Mouse (Mus musculus): ENCODE measurements around the gene Slc2a13. TPM values are rescaled to one million over a fixed set of nuclear protein-coding genes. Genes with fewer than 3 reads are reported as not detected.

Gene Slc2a13
- polyA plus RNA-seq, 1 experiment from 2014 or later, result 1.9 TPM

- H3K27me3 ChIP-seq (ENCODE audit: control insufficient read depth, insufficient read depth, low read length), result no peaks in the 10 kb centered on the region
- H3K9ac ChIP-seq (ENCODE audit: low read length), result no peak overlapping the region
- no peak overlapping the region for H3K4me2 ChIP-seq (ENCODE audit: low read depth)
- no peaks in the 10 kb centered on the region for H3K9me3 ChIP-seq (ENCODE audit: control insufficient read depth, low read length)
- 87% methylated on average over 11 of the region's 11 CpGs for WGBS
- no peaks in the 10 kb centered on the region for H3K4me1 ChIP-seq (ENCODE audit: control insufficient read depth, insufficient read depth, low read length)
- H3K27ac ChIP-seq (ENCODE audit: low read depth, low read length), result no peak overlapping the region
- H3K36me3 ChIP-seq (ENCODE audit: control insufficient read depth, insufficient read depth, low read length), result no peaks in the 10 kb centered on the region
- H3K4me3 ChIP-seq (ENCODE audit: low read depth, low read length), result no peak overlapping the region
- ATAC-seq (ENCODE audit: insufficient read depth, low FRiP score, low TSS enrichment) (no peak), DNase-seq (ENCODE audit: low spot score) (no peak)
These were observed 273.7 kb downstream of the Slc2a13 start for GRCm38 (mm10) chr15:91299319-91299835.

- 94% methylated on average over 3 of the region's 3 CpGs for WGBS
- no peaks in the 10 kb centered on the region for H3K36me3 ChIP-seq (ENCODE audit: control insufficient read depth, insufficient read depth, low read length)
- no peak overlapping the region for H3K4me3 ChIP-seq (ENCODE audit: low read depth, low read length)
- no peaks in the 10 kb centered on the region for H3K9me3 ChIP-seq (ENCODE audit: control insufficient read depth, low read length)
- H3K4me1 ChIP-seq (ENCODE audit: control insufficient read depth, insufficient read depth, low read length), result no peaks in the 10 kb centered on the region
- H3K4me2 ChIP-seq (ENCODE audit: low read depth), result no peak overlapping the region
- no peak overlapping the region for H3K9ac ChIP-seq (ENCODE audit: low read length)
- no peak overlapping the region for H3K27ac ChIP-seq (ENCODE audit: low read depth, low read length)
- DNase-seq (ENCODE audit: low spot score) (no peak), ATAC-seq (ENCODE audit: insufficient read depth, low FRiP score, low TSS enrichment) (no peak)
- H3K27me3 ChIP-seq (ENCODE audit: control insufficient read depth, insufficient read depth, low read length), result no peaks in the 10 kb centered on the region
These were observed 289.6 kb downstream of the Slc2a13 start for GRCm38 (mm10) chr15:91283418-91283817.

DNA sequence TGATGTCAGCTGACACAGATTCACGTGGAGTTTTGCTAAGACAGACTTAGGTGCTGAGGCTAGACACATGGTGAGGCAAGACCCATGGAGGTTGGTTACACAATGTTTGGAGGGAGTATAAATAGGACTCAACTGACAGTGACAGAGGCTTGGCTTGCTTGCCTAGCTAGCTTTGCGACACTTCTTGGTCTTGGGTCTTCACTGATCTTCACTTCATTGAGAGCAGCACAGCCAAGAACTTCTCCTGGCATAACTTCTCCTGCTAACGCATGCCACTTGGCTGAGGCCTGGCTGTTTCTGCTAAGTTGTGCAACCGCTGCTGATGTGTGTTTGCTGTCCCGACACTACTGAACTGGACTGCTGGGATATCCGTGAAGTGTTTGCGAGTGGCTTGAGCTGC is 290.2 kb downstream of the Slc2a13 start:
- H3K4me2 ChIP-seq (ENCODE audit: low read depth), result no peak overlapping the region
- H3K27ac ChIP-seq (ENCODE audit: low read depth, low read length), result no peak overlapping the region
- no peaks in the 10 kb centered on the region for H3K36me3 ChIP-seq (ENCODE audit: control insufficient read depth, insufficient read depth, low read length)
- no peak for DNase-seq (ENCODE audit: low spot score)
- H3K4me1 ChIP-seq (ENCODE audit: control insufficient read depth, insufficient read depth, low read length), result no peaks in the 10 kb centered on the region
- no peaks in the 10 kb centered on the region for H3K27me3 ChIP-seq (ENCODE audit: control insufficient read depth, insufficient read depth, low read length)
- no peak overlapping the region for H3K4me3 ChIP-seq (ENCODE audit: low read depth, low read length)
- 94% methylated on average over 7 of the region's 7 CpGs for WGBS
- no peak overlapping the region for H3K9ac ChIP-seq (ENCODE audit: low read length)
- ATAC-seq (ENCODE audit: insufficient read depth, low FRiP score, low TSS enrichment), result no peak
- H3K9me3 ChIP-seq (ENCODE audit: control insufficient read depth, low read length), result no peaks in the 10 kb centered on the region

DNA sequence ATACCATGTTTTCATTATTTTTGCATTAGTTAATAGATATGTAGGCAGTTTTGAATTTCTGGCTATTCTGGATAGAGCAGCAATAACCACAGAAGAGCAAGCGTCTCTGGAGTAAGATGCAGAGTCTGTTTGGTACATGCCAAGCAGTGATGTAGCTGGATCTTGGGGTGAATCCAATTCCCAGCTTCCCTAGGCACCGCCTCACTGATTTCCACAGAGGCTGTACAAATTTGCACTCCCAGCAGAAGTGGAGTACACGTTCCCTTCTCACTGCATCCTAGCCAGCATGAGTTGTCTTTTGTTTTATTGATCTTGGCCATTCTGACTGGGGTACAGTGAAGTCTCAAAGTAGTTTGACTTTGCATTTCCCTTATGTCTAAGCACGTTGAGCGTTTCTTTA is 291.5 kb downstream of the Slc2a13 start:
- ATAC-seq (ENCODE audit: insufficient read depth, low FRiP score, low TSS enrichment) (no peak), DNase-seq (ENCODE audit: low spot score) (no peak)
- H3K9ac ChIP-seq (ENCODE audit: low read length), result no peak overlapping the region
- no peaks in the 10 kb centered on the region for H3K27me3 ChIP-seq (ENCODE audit: control insufficient read depth, insufficient read depth, low read length)
- no peak overlapping the region for H3K27ac ChIP-seq (ENCODE audit: low read depth, low read length)
- H3K4me3 ChIP-seq (ENCODE audit: low read depth, low read length), result no peak overlapping the region
- no peaks in the 10 kb centered on the region for H3K9me3 ChIP-seq (ENCODE audit: control insufficient read depth, low read length)
- no peaks in the 10 kb centered on the region for H3K4me1 ChIP-seq (ENCODE audit: control insufficient read depth, insufficient read depth, low read length)
- no peaks in the 10 kb centered on the region for H3K36me3 ChIP-seq (ENCODE audit: control insufficient read depth, insufficient read depth, low read length)
- no peak overlapping the region for H3K4me2 ChIP-seq (ENCODE audit: low read depth)
- 90% methylated on average over 5 of the region's 5 CpGs for WGBS

DNA sequence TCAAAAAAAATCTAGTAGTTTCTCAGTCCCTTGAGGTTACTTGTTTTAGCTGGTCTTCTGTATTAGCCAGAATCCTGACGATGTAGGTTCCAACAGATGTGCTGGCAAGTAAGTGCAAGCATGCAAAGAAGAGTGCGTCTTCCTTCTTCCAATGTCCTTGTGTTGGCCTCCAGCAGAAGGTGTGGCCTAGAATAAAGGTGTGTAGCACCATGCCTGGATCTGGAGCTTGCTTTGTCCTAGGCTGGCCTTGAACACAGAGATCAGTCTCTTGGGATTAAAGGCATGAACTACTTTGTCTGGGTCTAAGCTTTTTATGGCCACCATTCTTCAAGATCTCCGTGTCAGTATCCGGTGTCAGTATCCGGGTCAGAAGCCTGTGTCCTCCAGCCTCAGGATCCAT is 293.5 kb downstream of the Slc2a13 start:
- DNase-seq (ENCODE audit: low spot score), result no peak

DNA sequence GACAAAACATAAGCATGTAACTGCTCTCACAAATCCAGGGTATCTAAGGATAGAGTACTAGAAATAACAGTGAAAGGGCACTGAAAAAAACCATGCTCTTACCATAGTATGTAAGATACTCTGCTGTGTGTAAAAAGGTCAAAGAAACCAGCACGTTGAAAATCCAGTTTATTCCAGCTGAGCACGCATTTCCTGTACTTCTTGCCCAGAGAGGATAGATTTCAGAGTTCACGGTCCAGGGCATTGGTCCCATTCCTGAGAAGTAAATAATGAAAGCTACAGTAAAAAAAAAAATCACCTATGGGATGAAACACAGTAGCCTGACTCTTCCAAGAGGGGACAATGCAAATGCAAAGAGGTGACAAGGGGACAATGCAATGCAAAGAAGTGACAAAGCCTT is 297.1 kb downstream of the Slc2a13 start:
- Histone ChIP-seq H3K4me2 (ENCODE audit: low read depth) (no peak overlapping the region), H3K36me3 (ENCODE audit: control insufficient read depth, insufficient read depth, low read length) (no peaks in the 10 kb centered on the region), H3K27me3 (ENCODE audit: control insufficient read depth, insufficient read depth, low read length) (no peaks in the 10 kb centered on the region), H3K9ac (ENCODE audit: low read length) (no peak overlapping the region), H3K9me3 (ENCODE audit: control insufficient read depth, low read length) (no peaks in the 10 kb centered on the region), H3K4me3 (ENCODE audit: low read depth, low read length) (no peak overlapping the region), H3K4me1 (ENCODE audit: control insufficient read depth, insufficient read depth, low read length) (no peaks in the 10 kb centered on the region), H3K27ac (ENCODE audit: low read depth, low read length) (no peak overlapping the region)
- 79% methylated on average over 3 of the region's 3 CpGs for WGBS
- DNase-seq (ENCODE audit: low spot score) (no peak), ATAC-seq (ENCODE audit: insufficient read depth, low FRiP score, low TSS enrichment) (no peak)

More for the DNA sequence above, 293.5 kb downstream of the Slc2a13 start:
- no peak overlapping the region for H3K27ac ChIP-seq (ENCODE audit: low read depth, low read length)
- H3K27me3 ChIP-seq (ENCODE audit: control insufficient read depth, insufficient read depth, low read length), result no peaks in the 10 kb centered on the region
- no peak overlapping the region for H3K9ac ChIP-seq (ENCODE audit: low read length)
- no peak overlapping the region for H3K4me2 ChIP-seq (ENCODE audit: low read depth)
- no peak for ATAC-seq (ENCODE audit: insufficient read depth, low FRiP score, low TSS enrichment)
- no peaks in the 10 kb centered on the region for H3K4me1 ChIP-seq (ENCODE audit: control insufficient read depth, insufficient read depth, low read length)
- no peaks in the 10 kb centered on the region for H3K36me3 ChIP-seq (ENCODE audit: control insufficient read depth, insufficient read depth, low read length)
- no peaks in the 10 kb centered on the region for H3K9me3 ChIP-seq (ENCODE audit: control insufficient read depth, low read length)
- WGBS, result 93% methylated on average over 5 of the region's 5 CpGs
- H3K4me3 ChIP-seq (ENCODE audit: low read depth, low read length), result no peak overlapping the region

- no peaks in the 10 kb centered on the region for H3K27me3 ChIP-seq (ENCODE audit: control insufficient read depth, insufficient read depth, low read length)
- ATAC-seq (ENCODE audit: insufficient read depth, low FRiP score, low TSS enrichment), result no peak
- H3K4me3 ChIP-seq (ENCODE audit: low read depth, low read length), result no peak overlapping the region
- no peak for DNase-seq (ENCODE audit: low spot score)
- H3K27ac ChIP-seq (ENCODE audit: low read depth, low read length), result no peak overlapping the region
- H3K4me1 ChIP-seq (ENCODE audit: control insufficient read depth, insufficient read depth, low read length), result no peaks in the 10 kb centered on the region
- no peak overlapping the region for H3K9ac ChIP-seq (ENCODE audit: low read length)
- no peaks in the 10 kb centered on the region for H3K36me3 ChIP-seq (ENCODE audit: control insufficient read depth, insufficient read depth, low read length)
- 87% methylated on average over 4 of the region's 4 CpGs for WGBS
- no peak overlapping the region for H3K4me2 ChIP-seq (ENCODE audit: low read depth)
- H3K9me3 ChIP-seq (ENCODE audit: control insufficient read depth, low read length), result no peaks in the 10 kb centered on the region
These were observed 304.5 kb downstream of the Slc2a13 start for GRCm38 (mm10) chr15:91268532-91268931.

DNA sequence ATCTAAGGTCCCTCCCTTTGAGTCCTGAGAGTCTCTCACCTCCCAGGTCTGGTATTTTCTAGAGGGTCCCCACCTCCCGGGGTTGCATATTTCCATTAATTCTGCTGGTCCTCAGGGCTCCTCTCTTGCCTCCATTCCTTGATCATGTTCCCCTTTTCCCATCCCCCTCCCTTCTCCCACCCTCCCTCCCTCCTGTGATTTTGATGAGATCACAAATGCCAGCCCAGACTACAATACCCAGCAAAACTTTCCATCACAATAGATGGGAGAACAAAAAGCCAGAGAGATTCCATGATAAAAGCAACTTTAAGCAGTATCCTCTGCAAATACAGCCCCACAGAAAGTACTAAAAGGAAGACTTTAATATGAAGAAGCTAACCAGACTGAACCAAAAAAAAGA is 309.1 kb downstream of the Slc2a13 start:
- 92% methylated on average over 1 of the region's 1 CpGs for WGBS
- no peaks in the 10 kb centered on the region for H3K4me1 ChIP-seq (ENCODE audit: control insufficient read depth, insufficient read depth, low read length)
- ATAC-seq (ENCODE audit: insufficient read depth, low FRiP score, low TSS enrichment) (no peak), DNase-seq (ENCODE audit: low spot score) (no peak)
- H3K4me2 ChIP-seq (ENCODE audit: low read depth), result no peak overlapping the region
- H3K27me3 ChIP-seq (ENCODE audit: control insufficient read depth, insufficient read depth, low read length), result no peaks in the 10 kb centered on the region
- H3K9ac ChIP-seq (ENCODE audit: low read length), result no peak overlapping the region
- no peaks in the 10 kb centered on the region for H3K36me3 ChIP-seq (ENCODE audit: control insufficient read depth, insufficient read depth, low read length)
- no peaks in the 10 kb centered on the region for H3K9me3 ChIP-seq (ENCODE audit: control insufficient read depth, low read length)
- no peak overlapping the region for H3K4me3 ChIP-seq (ENCODE audit: low read depth, low read length)
- no peak overlapping the region for H3K27ac ChIP-seq (ENCODE audit: low read depth, low read length)

DNA sequence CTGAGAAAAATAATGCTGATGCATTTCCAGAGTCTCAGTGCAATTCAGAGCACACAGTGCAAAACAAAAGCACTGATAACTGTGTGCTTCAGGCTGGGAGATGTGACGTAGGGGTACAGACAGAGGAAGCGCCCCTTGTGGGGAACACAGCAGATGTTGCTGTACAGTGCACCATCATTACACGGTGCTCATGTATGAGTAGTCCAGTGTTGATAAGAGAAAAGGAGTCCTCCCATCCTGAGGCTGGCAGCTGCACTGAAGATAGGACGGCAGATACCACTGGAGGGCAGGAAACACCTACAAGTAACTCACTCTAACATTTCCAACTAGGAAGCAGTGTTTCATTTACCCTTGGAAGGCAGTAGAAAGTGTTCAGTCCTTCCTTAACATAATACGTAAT is 312.5 kb downstream of the Slc2a13 start:
- no peak overlapping the region for H3K4me3 ChIP-seq (ENCODE audit: low read depth, low read length)
- H3K9me3 ChIP-seq (ENCODE audit: control insufficient read depth, low read length), result no peaks in the 10 kb centered on the region
- no peaks in the 10 kb centered on the region for H3K4me1 ChIP-seq (ENCODE audit: control insufficient read depth, insufficient read depth, low read length)
- no peaks in the 10 kb centered on the region for H3K27me3 ChIP-seq (ENCODE audit: control insufficient read depth, insufficient read depth, low read length)
- H3K36me3 ChIP-seq (ENCODE audit: control insufficient read depth, insufficient read depth, low read length), result no peaks in the 10 kb centered on the region
- no peak overlapping the region for H3K27ac ChIP-seq (ENCODE audit: low read depth, low read length)
- WGBS, result 80% methylated on average over 5 of the region's 5 CpGs
- no peak overlapping the region for H3K9ac ChIP-seq (ENCODE audit: low read length)
- ATAC-seq (ENCODE audit: insufficient read depth, low FRiP score, low TSS enrichment), result no peak
- no peak for DNase-seq (ENCODE audit: low spot score)
- no peak overlapping the region for H3K4me2 ChIP-seq (ENCODE audit: low read depth)

Data from neural tube, embryonic 11.5 days (tissue).